Mouse (Mus musculus) lung, postnatal 0 days (tissue): ENCODE measurements at regions not wholly inside any gene's neighbourhood (a gene's known extent, or its start where the extent isn't known, plus 50 kb on each side); places are given as distances from the start of the nearest gene placed in this dataset.

Source experiments
- CTCF ChIP-seq: IDR thresholded peaks from 2 replicates; pipeline ENCODE4 v1.5.1; 2016; ENCODE audit warnings: antibody characterized with exemption, mild to moderate bottlenecking
- EP300 ChIP-seq: IDR thresholded peaks from 2 replicates; pipeline ENCODE4 v1.6.1; 2016; ENCODE audit warnings: antibody characterized with exemption, mild to moderate bottlenecking, control low read depth

DNA sequence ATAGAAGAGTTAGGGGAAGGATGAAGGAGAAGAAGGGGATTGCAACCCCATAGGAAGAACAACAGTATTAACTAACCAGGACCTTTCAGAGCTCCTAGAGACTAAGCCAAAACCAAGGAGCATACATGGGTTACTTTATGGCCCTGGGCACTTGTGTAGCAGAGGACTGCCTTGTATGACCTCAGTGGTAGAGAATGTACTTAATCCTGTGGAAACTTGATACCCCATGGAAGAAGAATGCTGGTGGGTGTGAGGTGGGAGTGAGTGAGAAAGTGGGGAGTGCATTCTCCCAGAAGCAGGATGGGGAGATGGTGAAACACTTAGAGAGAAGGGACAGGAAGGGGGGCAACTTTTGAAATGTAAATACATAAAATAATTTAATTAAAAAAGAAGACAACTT is 75.4 kb upstream of the Manea start:
- TF ChIP-seq CTCF (no peak), EP300 (no peak)
